Mouse (Mus musculus): ENCODE measurements around the gene Olfr1111.
"Not testable (repeated sequence)": the region's sequence is repeated elsewhere in the genome, so short reads cannot be mapped to it uniquely, and the experiment has no call there.

The Olfr1111 gene

DNA sequence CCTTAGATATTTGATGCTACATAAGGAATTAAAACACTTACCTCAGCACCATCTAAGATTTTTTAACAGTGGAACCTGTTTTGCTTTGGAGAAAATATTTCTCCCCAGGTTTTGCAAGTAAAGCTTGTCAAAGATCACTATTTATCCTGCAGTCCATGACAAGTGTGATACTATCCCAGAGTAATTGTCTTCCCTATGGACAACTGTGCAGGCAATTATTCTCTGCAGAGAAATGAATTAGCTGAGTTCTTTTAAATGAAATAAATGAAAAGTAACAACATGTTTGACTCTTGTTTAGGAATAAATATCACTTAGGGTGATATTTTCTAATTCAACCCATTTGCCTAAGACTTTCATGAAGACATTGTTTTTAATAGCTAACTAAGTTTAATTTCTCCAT, at the start of gene Olfr1111:
Gene Olfr1111, minus strand, starts transcription at position 101 of the 400 bp plus-strand sequence.
- DNase-seq (ENCODE audit: low spot score), result no peak

DNA sequence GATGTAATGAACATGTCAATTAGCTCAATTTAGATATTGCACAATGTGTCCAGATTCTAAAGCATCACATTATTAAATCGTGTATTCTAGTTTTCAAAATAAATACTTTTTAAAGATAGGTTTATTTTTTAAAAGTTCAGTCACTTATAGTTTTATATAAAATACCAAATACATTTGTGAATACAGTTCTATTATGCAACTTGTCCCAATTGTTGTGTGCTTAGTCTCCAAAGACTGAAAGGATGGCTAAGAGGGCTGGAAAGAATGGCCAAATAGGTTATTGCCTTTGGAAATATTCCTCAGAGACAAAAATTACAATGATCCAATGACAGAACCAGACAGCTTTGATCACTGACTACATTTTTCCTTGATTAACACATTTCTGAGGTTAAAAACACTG, 35.1 kb upstream of the Olfr1111 start, which contains the start of gene Olfr1112:
Gene Olfr1112, plus strand, starts transcription at position 301 of the 400 bp plus-strand sequence.
- no peak for DNase-seq (ENCODE audit: low spot score)

DNA sequence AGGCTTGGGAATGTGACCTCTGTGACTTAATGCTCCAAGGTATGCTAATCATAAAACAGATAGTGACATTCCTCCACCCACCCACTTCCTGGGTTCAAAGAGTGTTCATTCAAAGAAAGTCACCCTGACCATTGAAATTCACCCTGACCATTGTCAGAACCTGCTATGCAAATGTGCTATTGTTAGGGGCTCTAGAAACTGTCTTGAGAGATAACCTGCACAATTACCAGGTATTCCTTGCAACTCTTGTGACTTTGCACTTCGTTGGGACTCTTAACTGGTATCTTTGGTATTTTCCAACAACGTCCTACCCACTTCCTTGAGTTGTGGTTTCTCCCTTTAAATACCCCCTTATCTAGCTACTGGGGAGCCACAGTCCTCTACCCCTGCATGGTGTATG, 15.3 kb upstream of the Olfr1111 start:
- not testable (repeated sequence) for DNase-seq (ENCODE audit: low spot score)

DNA sequence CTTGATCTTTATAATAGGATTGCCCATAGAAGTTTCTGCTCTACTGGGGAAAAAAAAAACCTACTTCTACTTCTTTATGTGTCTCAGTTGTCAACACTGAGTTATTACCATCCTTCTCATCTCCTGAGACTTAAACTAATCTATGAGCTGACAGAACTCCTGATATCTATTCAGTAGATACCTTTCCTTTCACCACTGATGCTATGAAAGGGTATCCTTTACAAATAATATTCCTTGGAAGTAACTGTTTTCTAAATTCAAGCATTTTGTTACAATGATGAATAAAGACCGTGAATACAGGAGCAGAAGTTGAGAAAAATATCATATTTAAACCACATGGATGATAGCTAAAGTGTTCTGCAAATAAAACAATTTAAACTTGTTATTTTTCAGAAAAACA, 12.2 kb downstream of the Olfr1111 start, which contains the start of gene Olfr1110:
Gene Olfr1110, minus strand, starts transcription at position 101 of the 400 bp plus-strand sequence.
- DNase-seq (ENCODE audit: low spot score), result no peak

DNA sequence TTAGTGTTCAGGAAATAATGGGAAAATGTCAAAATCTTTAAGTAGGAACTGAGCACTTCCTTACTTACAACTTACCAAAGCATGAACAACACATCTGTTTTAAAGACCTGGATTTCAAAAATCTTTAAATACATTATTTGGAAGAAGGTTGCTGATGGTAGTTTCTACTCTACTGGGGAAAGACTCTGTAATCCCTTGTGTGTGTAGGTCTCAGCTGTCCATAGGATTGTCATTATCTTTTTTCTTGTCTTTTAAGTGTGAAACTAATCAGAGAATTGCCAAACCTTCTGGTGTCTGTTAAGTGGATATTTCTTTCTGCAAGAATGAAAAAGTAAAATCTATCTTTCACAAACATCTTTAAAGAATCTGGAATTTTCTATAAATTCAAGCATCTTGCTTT, 38.0 kb downstream of the Olfr1111 start, which contains the start of gene Olfr259:
Gene Olfr259, minus strand, starts transcription at position 101 of the 400 bp plus-strand sequence.
- DNase-seq (ENCODE audit: low spot score), result no peak
